Mouse (Mus musculus): ENCODE results near the gene Gm48551.

Gm48551 gene

GRCm38 (mm10) chr10:81404082-81404481, 19.8 kb downstream of the Gm48551 start:
- no peak for DNase-seq (ENCODE audit: low read depth, low spot score)

DNA sequence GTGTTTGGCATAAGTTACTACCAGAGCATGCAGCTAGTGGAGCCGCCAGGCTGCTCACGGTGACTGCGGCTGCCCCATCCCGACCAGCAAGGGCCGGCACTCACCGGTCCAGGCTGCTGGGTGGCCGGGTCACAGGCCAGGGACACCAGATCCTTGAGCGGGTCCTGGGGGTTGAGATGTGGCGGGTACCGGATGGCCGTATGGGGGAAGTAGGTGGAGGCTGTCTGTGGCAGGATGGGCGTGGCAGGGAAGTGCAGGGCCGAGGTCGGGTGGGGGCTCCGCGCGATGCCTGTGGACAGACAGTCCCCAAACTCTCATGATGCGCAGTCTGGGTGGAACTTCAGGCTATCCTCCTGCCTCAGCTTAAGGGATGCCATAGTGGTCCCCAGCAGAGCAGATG, 20.5 kb downstream of the Gm48551 start:
- no peak for DNase-seq (ENCODE audit: low read depth, low spot score)

DNA sequence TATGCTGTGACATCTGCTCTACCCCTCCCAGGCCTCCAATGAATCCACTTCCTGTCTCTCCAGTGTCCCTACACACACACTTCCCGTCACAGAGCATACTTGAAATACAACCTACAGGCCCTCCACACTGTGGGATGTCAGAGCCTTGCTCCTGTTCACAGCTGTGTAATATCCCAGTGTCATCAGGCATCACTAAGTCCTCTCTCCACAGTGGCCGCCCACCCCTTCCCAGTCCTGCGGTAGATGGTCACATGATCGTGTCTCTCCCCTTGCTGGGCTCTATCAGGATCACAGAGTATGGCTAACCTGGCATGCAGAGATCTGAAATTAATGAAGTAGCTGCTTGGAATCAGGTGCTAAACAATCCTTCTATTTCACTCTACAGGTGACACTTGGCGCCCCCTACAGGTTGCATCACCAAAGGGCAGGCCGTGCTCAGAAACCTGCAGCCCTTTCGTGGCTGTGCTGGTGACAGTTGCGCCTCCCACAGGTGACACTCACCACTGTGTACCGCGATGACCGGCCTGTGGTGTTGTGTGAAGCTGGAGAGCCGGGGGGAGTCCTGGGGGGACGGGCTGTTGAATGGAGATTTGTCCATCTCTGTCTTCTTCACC, 21.4 kb downstream of the Gm48551 start:
- DNase-seq (ENCODE audit: low read depth, low spot score): no peak

GRCm38 (mm10) chr10:81406504-81407440, 22.5 kb downstream of the Gm48551 start:
- DNase-seq (ENCODE audit: low read depth, low spot score): no peak

GRCm38 (mm10) chr10:81407539-81408423, 23.5 kb downstream of the Gm48551 start:
- no peak for DNase-seq (ENCODE audit: low read depth, low spot score)

DNA sequence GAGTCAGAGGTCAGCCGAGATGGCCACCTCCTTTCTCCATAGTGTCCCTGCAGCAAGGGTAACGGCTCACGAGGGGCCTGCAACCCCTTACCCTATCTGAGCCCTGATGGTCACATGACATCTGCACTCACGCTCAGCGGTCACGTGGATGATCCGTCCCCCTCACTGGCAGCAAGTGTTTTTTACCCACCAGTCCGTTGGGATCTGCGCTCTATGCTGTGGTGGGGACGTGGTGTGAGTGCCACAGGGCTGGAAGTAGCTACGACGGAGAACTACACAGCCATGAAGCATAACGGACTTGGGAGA, 24.1 kb downstream of the Gm48551 start:
- DNase-seq (ENCODE audit: low read depth, low spot score): no peak

GRCm38 (mm10) chr10:81408871-81409291, 24.6 kb downstream of the Gm48551 start:
- DNase-seq (ENCODE audit: low read depth, low spot score): no peak

DNA sequence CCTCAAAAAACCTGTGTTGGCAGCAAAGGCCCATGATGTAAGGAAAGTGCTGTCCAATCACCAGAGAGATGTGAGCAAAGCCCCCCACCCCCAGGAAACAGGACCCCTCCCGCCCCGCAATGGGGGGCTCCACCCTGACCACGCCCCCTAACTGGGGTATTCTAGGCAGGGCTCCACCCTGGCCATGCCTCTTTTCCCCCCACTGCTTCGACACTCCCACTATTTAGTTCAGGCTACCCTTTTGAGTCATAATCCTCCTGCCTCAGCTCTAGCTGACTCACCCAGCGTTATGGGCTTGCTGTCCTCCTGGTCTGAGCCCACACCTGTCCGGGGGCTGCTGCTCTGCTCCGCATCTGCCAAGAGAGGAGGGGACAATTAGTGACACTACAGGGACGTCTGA, 25.1 kb downstream of the Gm48551 start:
- DNase-seq (ENCODE audit: low read depth, low spot score): no peak

DNA sequence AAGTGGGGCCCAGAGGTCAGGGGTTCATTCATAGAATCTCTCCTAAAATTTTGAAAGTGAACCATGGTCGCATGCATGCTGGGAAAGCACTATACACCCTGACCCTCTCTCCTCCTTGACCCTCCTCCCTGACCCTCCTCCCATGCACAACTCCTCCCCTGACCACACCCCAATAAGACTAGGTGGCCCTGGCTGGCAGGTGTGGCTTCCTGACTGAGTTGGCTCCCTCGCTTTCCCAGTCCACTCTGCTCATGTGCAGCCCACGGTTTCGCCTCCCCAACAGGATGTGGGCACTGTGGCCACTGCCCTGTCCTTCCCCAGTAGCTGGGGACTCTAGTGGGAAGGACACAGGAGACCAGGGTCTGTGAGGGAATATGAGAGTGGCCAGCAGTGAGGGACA, 26.1 kb downstream of the Gm48551 start:
- DNase-seq (ENCODE audit: low read depth, low spot score): no peak

DNA sequence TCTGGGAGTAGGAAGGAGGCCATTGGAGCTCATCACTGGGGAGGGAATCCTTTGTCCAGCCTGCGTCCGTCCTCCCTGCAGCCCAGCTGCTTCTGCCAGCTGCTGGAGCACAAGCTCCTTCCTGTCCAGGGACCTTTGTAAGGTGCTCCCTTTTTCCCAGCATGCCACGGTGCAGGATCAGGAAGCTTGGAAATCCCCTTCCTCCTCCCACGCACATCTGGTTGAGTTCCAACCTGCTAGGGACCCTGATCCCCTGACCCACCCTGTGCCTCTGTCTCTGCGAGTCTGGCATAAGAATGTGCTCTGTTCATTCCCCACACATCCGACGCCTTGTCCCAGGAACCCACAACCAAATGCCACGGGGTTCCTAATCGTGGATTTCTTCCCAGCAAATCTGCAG, 26.7 kb downstream of the Gm48551 start:
- no peak for DNase-seq (ENCODE audit: low read depth, low spot score)

GRCm38 (mm10) chr10:81411471-81412400, 27.5 kb downstream of the Gm48551 start:
- no peak for DNase-seq (ENCODE audit: low read depth, low spot score)

DNA sequence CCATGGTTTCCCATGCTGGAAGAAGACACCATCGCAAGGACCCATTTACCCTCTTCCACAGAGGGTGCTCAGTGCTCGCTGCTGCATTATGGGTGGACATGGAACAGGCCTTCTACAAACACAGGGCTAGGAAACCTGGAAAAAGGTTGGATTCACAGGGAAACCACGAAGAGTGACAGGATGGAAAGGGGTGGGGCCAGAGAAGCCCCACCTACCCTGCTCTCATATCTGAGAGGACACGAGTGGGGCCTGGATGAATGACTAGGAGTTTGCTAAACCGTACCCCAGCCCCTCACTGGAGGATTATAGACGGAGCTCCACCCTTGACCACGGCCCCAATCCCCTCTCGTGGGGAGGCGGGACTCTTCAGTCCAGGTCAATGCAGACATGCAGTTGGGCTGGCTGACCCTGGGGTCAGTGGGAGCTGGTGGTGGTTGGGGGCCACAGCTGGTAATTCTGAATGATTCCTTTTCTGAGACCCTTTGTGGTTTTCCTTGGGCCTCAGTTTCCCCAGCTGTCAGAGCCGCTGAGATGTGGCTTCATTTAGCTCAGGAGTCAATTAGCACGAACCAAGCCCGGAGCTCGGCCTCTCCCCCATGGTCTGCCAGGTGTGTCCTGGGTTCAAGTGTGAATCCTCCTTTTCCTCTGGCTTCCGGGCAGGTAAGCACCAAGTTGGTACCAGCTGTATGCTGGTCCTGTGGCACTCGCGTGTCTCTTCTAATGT, 28.5 kb downstream of the Gm48551 start:
- DNase-seq (ENCODE audit: low read depth, low spot score): no peak

DNA sequence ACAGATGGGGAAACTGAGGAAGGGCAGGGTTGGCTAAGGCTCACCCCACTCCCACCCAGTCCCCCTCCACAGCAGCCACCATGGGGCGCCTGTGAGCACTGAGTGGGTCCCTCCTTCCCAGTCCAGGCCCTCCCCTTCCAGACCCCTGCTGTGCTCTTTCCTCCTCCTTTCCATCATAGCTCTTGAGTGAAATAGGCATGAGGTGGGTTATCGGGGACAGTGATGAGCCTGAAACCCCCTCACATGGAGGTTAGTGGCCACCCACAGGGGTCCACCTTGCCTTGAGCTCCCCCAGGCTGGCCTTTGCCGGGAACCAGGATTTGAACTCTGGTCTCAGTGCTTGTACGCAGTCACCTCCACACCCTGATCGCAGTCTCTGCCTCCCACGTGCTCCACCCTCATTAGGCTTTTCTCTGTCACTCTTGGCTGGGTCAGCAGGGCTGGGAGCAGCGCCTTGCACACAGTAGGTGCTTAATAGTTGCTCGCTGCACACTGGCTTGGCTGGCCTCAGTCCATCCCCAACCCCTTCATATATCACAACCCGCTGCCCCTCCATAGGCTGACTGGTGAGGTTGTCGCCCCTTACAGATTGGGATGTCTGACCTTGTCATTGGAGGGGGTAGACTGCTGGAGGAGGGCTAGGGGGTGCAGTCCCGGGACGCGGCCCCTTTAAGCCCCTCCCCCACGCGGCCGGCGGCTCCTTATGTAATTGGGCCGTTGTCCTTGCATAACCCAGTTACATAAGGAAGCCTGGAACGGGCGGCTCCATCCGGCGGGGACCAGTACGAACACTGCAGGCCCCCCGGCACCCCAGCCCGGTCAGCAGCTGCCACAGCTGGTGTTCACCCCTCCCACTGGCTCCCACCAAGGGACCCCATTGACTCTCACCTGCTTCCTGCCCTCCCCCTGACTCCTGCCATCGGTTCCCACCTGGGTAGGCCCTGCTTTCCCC, 29.3 kb downstream of the Gm48551 start:
- peak; percentile 77 for DNase-seq (ENCODE audit: low read depth, low spot score)

DNA sequence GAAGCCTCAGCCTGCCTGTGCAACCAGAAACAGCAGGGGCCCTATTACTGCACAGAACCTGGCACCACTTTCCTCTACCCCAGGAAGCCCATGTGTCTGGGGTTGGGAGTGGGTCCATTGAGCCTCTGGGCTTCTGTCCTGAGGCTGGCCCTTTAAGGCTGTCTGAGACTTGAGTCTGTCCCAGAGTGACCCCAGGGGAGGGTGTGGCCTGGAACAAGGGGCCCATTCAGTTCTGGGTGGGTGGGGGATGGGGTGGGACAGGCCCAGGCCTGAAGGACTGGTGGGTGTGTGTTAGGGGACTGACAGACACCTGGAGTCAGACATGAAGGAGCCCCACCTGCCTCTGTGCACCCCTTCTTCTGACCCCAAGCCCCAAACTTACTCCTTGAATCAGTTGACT, 30.4 kb downstream of the Gm48551 start:
- no peak for DNase-seq (ENCODE audit: low read depth, low spot score)

GRCm38 (mm10) chr10:81415146-81415545, 30.9 kb downstream of the Gm48551 start:
- no peak for DNase-seq (ENCODE audit: low read depth, low spot score)

- no peak for DNase-seq (ENCODE audit: low read depth, low spot score)
These were observed 31.5 kb downstream of the Gm48551 start for GRCm38 (mm10) chr10:81415549-81416310.

- peak; percentile 80 for DNase-seq (ENCODE audit: low read depth, low spot score)
These were observed 32.4 kb downstream of the Gm48551 start for GRCm38 (mm10) chr10:81416581-81417226.
